Mouse (Mus musculus) mammary gland, adult 2 months (tissue): ENCODE results near the gene Olfr126. TPM values are rescaled to one million over a fixed set of nuclear protein-coding genes. Genes with fewer than 3 reads are reported as not detected.

Experiments used
- polyA plus RNA-seq: library from polyadenylated mRNA; depleted of rRNA; stranded (reverse); fragments of >200 nt; gene quantifications from 2 replicates; pipeline ENCODE4 v1.2.3, GENCODE M21; 2012; ENCODE audit warnings: low replicate concordance; rRNA removed

Olfr126 gene
- not detected in 2 replicates for polyA plus RNA-seq

DNA sequence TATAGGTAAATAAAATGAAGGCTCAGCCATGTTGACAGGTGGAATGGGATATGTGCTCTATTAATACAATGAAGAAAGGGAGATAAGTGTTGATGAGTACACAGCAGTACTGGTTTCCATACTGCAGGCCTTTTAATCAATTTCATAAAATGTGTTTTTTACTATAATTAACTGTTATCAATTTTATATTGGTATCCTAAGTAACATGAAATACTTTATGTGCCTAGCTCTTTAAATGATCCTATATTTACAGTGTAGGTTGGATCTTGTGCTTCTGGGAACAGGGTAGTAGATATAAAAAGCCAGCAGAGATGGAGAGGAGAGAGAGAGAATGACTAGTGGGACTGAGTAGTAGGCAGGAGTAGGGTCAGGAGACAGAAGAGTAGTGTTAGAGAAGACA lies at the start of gene Olfr126:
TSS of gene Olfr126 (plus strand) at position 301 of the 400 bp plus-strand sequence.

DNA sequence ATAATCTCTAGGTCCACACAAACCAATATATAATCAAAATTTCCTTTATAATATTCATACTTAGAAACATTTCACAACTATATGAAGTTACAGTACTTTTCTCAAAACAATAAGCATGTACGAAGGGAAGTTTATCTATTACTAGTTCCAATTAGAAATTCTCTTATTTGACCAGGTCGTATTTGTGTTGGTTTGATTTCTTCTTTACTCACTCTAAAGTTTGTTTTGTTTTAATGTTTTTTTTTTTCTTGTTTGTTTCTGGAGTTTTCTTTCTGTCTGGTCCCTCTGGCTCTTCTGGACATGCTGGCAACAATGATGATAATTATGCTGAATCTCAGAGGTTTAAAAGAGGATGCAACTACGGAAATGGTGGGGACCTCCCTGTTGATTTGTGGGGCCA lies 47.7 kb upstream of the Olfr126 start, which contains the start of gene Olfr124:
TSS of gene Olfr124 (plus strand) at position 301 of the 400 bp plus-strand sequence.

DNA sequence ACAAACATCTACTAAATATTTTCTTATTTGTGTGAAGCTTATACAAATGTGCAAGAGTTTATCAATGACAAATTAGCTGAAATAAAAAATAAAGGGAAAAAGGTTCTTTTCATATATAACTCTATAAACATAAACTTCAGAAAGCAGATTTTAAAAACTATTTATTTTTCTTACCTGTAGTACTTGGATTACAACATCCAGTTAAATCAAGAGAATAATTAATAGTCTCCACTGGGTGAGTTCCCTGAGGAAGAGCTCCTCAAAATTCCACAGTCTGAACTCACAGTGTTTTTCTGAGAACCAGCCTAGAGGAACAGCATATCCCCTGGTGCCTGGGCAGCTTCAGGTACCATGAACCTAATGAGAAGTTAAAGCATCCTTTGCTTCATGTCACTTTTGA lies 14.6 kb upstream of the Olfr126 start, which contains the start of gene Olfr125:
TSS of gene Olfr125 (plus strand) at position 301 of the 400 bp plus-strand sequence.

DNA sequence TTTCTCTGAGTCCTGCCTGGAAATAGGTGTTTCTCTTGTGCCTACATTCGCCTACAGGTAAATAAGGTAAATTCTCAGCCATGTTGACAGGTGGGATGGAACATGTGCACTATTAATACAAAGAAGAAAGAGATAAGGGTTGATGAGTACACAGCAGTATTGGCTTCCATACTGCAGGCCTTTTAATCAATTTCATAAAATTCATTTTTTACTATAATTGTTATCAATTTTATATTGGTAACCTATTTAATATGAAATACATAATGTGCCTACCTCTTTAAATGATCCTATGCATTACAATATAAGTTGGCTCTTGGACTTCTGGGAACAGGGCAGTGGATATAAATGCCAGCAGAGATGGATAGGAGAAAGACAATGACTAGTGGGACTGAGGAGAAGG lies 52.9 kb downstream of the Olfr126 start, which contains the start of gene Olfr127:
TSS of gene Olfr127 (plus strand) at position 301 of the 400 bp plus-strand sequence.

Other genes with a start within 250 kb of the Olfr126 start
- gene Olfr115, start 220.4 kb upstream of the Olfr126 start, polyA plus RNA-seq = not detected in 2 replicates
- gene Olfr116, start 220.3 kb upstream of the Olfr126 start, polyA plus RNA-seq = not detected in 2 replicates
- not detected in 2 replicates for gene Olfr117, start 183.7 kb upstream of the Olfr126 start, polyA plus RNA-seq
- not detected in 2 replicates for gene Olfr118, start 180.5 kb upstream of the Olfr126 start, polyA plus RNA-seq
- gene Olfr119, start 150.9 kb upstream of the Olfr126 start, polyA plus RNA-seq = not detected in 2 replicates
- not detected in 2 replicates for gene Olfr120, start 125.7 kb upstream of the Olfr126 start, polyA plus RNA-seq
- not detected in 2 replicates for gene Olfr121, start 98.6 kb upstream of the Olfr126 start, polyA plus RNA-seq
- gene Olfr122, start 78.9 kb upstream of the Olfr126 start, polyA plus RNA-seq = not detected in 2 replicates
- not detected in 2 replicates for gene Olfr123, start 54.0 kb upstream of the Olfr126 start, polyA plus RNA-seq
- gene Olfr124, start 47.6 kb upstream of the Olfr126 start, polyA plus RNA-seq = not detected in 2 replicates
- not detected in 2 replicates for gene Olfr125, start 14.5 kb upstream of the Olfr126 start, polyA plus RNA-seq
- gene Olfr127, start 53.0 kb downstream of the Olfr126 start, polyA plus RNA-seq = not detected in 2 replicates
- gene Olfr128, start 73.1 kb downstream of the Olfr126 start, polyA plus RNA-seq = not detected in 2 replicates
- not detected in 2 replicates for gene Olfr761, start 105.6 kb downstream of the Olfr126 start, polyA plus RNA-seq
- gene Olfr129, start 212.6 kb downstream of the Olfr126 start, polyA plus RNA-seq = not detected in 2 replicates
- not detected in 2 replicates for gene Olfr130, start 216.4 kb downstream of the Olfr126 start, polyA plus RNA-seq
- gene Olfr131, start 241.2 kb downstream of the Olfr126 start, polyA plus RNA-seq = not detected in 2 replicates